In genomic region chr5:129778348-129778995, GRCm38 (mm10) we compare ENCODE assay signal across 8 mouse cellular contexts. TPM values are rescaled to one million over a fixed set of nuclear protein-coding genes. Genes with fewer than 3 reads are reported as not detected.
DNase-seq lines count a peak whose midpoint lies in the region; ATAC-seq and TF ChIP-seq lines count a peak whose summit lies in the region.

No protein-coding gene starts in this region.

- H3K9ac ChIP-seq in embryonic facial prominence, embryonic 11.5 days (replicated peaks; ENCODE audit: low read length): peak overlapping the region; percentile 60
- H3K9ac ChIP-seq in neural tube, embryonic 15.5 days (replicated peaks): peak overlapping the region; percentile 61

- intact Hi-C loops in gastrocnemius, postnatal 36 days (cut with DNase I): no loop called here

- no peaks in the 10 kb centered on the region for H3K36me3 ChIP-seq in embryonic facial prominence, embryonic 11.5 days (replicated peaks; ENCODE audit: control insufficient read depth, insufficient read depth, low read depth, low read length)
- H3K36me3 ChIP-seq in limb, embryonic 10.5 days: 0 out of 2 replicates have a peak, but pooled peaks cover 2% of the 10 kb centered on the region
- no peaks in the 10 kb centered on the region for H3K36me3 ChIP-seq in neural tube, embryonic 15.5 days

- H3K9me3 ChIP-seq in embryonic facial prominence, embryonic 11.5 days (replicated peaks; ENCODE audit: control insufficient read depth, low read length): no peaks in the 10 kb centered on the region
- no peaks in the 10 kb centered on the region for H3K9me3 ChIP-seq in limb, embryonic 10.5 days (replicated peaks)
- no peaks in the 10 kb centered on the region for H3K9me3 ChIP-seq in neural tube, embryonic 15.5 days (replicated peaks)

- ATAC-seq in embryonic facial prominence, embryonic 11.5 days (replicated peaks; ENCODE audit: insufficient number of reproducible peaks, low FRiP score, low TSS enrichment, low read depth): no peak
- ATAC-seq in neural tube, embryonic 15.5 days (ENCODE audit: low FRiP score): no peak

- no peak for DNase-seq in lung, adult 2 months
- DNase-seq in lung, postnatal 25 days (ENCODE audit: low spot score): no peak
- DNase-seq in embryonic facial prominence, embryonic 11.5 days (ENCODE audit: low spot score): no peak
- DNase-seq in limb, embryonic 10.5 days (ENCODE audit: low spot score): no peak
- no peak for DNase-seq in cerebellum, postnatal 14 days
- DNase-seq in gastrocnemius, postnatal 36 days: no peak
- no peak for DNase-seq in right cerebral cortex, adult 2 months (ENCODE audit: low spot score in 2 of 2)

- no peak for TF ChIP-seq POLR2A in lung, adult 2 months (IDR thresholded peaks at IDR 0.05; ENCODE audit: borderline replicate concordance, extremely low read depth, low read depth, low read length)

- H3K27me3 ChIP-seq in embryonic facial prominence, embryonic 11.5 days (ENCODE audit: control insufficient read depth, insufficient read depth, low read length): no peaks in the 10 kb centered on the region
- H3K27me3 ChIP-seq in limb, embryonic 10.5 days (ENCODE audit: low read depth, poor library complexity, severe bottlenecking): no peaks in the 10 kb centered on the region
- no peaks in the 10 kb centered on the region for H3K27me3 ChIP-seq in neural tube, embryonic 15.5 days (replicated peaks)

- no peaks in the 10 kb centered on the region for H3K4me1 ChIP-seq in lung, adult 2 months (ENCODE audit: control insufficient read depth, insufficient read depth, low read length)
- H3K4me1 ChIP-seq in embryonic facial prominence, embryonic 11.5 days (ENCODE audit: control insufficient read depth, insufficient read depth, low read length): no peaks in the 10 kb centered on the region
- peaks cover 16% of the 10 kb centered on the region for H3K4me1 ChIP-seq in limb, embryonic 10.5 days
- H3K4me1 ChIP-seq in neural tube, embryonic 15.5 days: peaks cover 13% of the 10 kb centered on the region

- peak overlapping the region; percentile 81 for H3K4me3 ChIP-seq in lung, adult 2 months (replicated peaks; ENCODE audit: extremely low read depth, low read depth, low read length)
- peak overlapping the region; percentile 42 for H3K4me3 ChIP-seq in embryonic facial prominence, embryonic 11.5 days (ENCODE audit: low read depth, low read length)
- H3K4me3 ChIP-seq in limb, embryonic 10.5 days: peak overlapping the region; percentile 63
- peak overlapping the region; percentile 55 for H3K4me3 ChIP-seq in neural tube, embryonic 15.5 days (replicated peaks)

- no peak for TF ChIP-seq CTCF in lung, adult 2 months (IDR thresholded peaks at IDR 0.05; ENCODE audit: insufficient read depth, low read length)

- H3K27ac ChIP-seq in embryonic facial prominence, embryonic 11.5 days (replicated peaks; ENCODE audit: low read depth, low read length): no peak overlapping the region
- H3K27ac ChIP-seq in limb, embryonic 10.5 days: peak overlapping the region; percentile 72
- H3K27ac ChIP-seq in neural tube, embryonic 15.5 days (replicated peaks): peak overlapping the region; percentile 1; the same call in 1 of the 2 replicates

- WGBS in lung, adult 2 months: 38% methylated on average over 11 of the region's 11 CpGs
- 37% methylated on average over 11 of the region's 11 CpGs for WGBS in embryonic facial prominence, embryonic 11.5 days
- 44% methylated on average over 11 of the region's 11 CpGs for WGBS in limb, embryonic 10.5 days
- 43% methylated on average over 11 of the region's 11 CpGs for WGBS in neural tube, embryonic 15.5 days

- H3K4me2 ChIP-seq in embryonic facial prominence, embryonic 11.5 days (ENCODE audit: low read depth, low read length): peak overlapping the region; percentile 73
- H3K4me2 ChIP-seq in neural tube, embryonic 15.5 days: peak overlapping the region; percentile 93

RNA-seq across cellular contexts. Expression of gene Psph, which starts 8.8 kb away (rescaled TPM):
- polyA plus RNA-seq in lung, adult 2 months (2012; rRNA removed): 12.9 and 13.5 TPM in 2 replicates
- polyA plus RNA-seq in embryonic facial prominence, embryonic 11.5 days (2014; fragmentation: Nextera tagmentation; extraction: Ambion mirVana): 34.9 and 36.0 TPM in 2 replicates
- polyA plus RNA-seq in limb, embryonic 10.5 days (2016; fragmentation: Nextera tagmentation; extraction: Ambion mirVana): 33.8 and 34.0 TPM in 2 replicates
- polyA plus RNA-seq in neural tube, embryonic 15.5 days (2015; fragmentation: Nextera tagmentation; extraction: Ambion mirVana): 33.9 and 35.0 TPM in 2 replicates
- total RNA-seq in gastrocnemius, postnatal 36 days (2021): 10 to 100 TPM; 13.1 to 15.2 TPM

RNA-seq across cellular contexts. Expression of gene Nipsnap2, which starts 53.6 kb away (rescaled TPM):
- polyA plus RNA-seq in lung, adult 2 months (2012; rRNA removed): 37.6 and 51.5 TPM in 2 replicates
- polyA plus RNA-seq in embryonic facial prominence, embryonic 11.5 days (2014; fragmentation: Nextera tagmentation; extraction: Ambion mirVana): 85.1 and 92.1 TPM in 2 replicates
- polyA plus RNA-seq in limb, embryonic 10.5 days (2016; fragmentation: Nextera tagmentation; extraction: Ambion mirVana): 59.6 and 75.0 TPM in 2 replicates
- polyA plus RNA-seq in neural tube, embryonic 15.5 days (2015; fragmentation: Nextera tagmentation; extraction: Ambion mirVana): 94.9 and 95.7 TPM in 2 replicates
- 100 to 1,000 TPM; 503 to 556 TPM for total RNA-seq in gastrocnemius, postnatal 36 days (2021)
